Mouse (Mus musculus) MEL (cell line): ENCODE measurements around the gene Tprg.

Source experiments
- CHD2 ChIP-seq: IDR thresholded peaks from 2 replicates; pipeline ENCODE4 v1.6.1; 2011; ENCODE audit warnings: low read length, improper control_type of control experiment
- HCFC1 ChIP-seq: IDR thresholded peaks from 2 replicates; pipeline ENCODE4 v1.6.1; 2012; ENCODE audit warnings: low read depth, mild to moderate bottlenecking, inconsistent platforms, low read length, improper control_type of control experiment, moderate library complexity
- KAT2A ChIP-seq: conservative IDR thresholded peaks from 2 replicates; pipeline ENCODE4 v1.6.1; 2012; ENCODE audit warnings: low read depth, low read length, improper control_type of control experiment, inconsistent platforms
- NELFE ChIP-seq: IDR thresholded peaks from 2 replicates; pipeline ENCODE4 v1.6.1; 2011; ENCODE audit warnings: low read depth, low read length, improper control_type of control experiment
- NRF1 ChIP-seq: IDR thresholded peaks from 2 replicates; pipeline ENCODE4 v1.6.1; 2014; ENCODE audit warnings: low read depth, mild to moderate bottlenecking, inconsistent platforms, low read length, improper control_type of control experiment, moderate library complexity; ENCODE audit not compliant: poor library complexity, insufficient read depth, severe bottlenecking
- POLR2A ChIP-seq, 2 experiments: IDR thresholded peaks; 2 replicates each; pipeline ENCODE4 v1.6.1; 2011 to 2012; ENCODE audit warnings: low read length in 2 of 2, mild to moderate bottlenecking in 2 of 2, control low read depth in 1 of 2, improper control_type of control experiment in 1 of 2, low read depth in 1 of 2, moderate library complexity in 1 of 2; ENCODE audit not compliant: control insufficient read depth in 1 of 2, insufficient read depth in 1 of 2, poor library complexity in 1 of 2
- POLR2AphosphoS2 ChIP-seq: IDR thresholded peaks from 2 replicates; pipeline ENCODE4 v1.6.1; 2011; ENCODE audit warnings: low read length, improper control_type of control experiment
- POLR2AphosphoS5 ChIP-seq: IDR thresholded peaks from 2 replicates; pipeline ENCODE4 v1.6.1; 2012; ENCODE audit warnings: low read depth, borderline replicate concordance, mild to moderate bottlenecking, inconsistent platforms, low read length, moderate library complexity, mixed read lengths
- RCOR1 ChIP-seq: IDR thresholded peaks from 2 replicates; pipeline ENCODE4 v1.6.1; 2012; ENCODE audit warnings: low read depth, mild to moderate bottlenecking, inconsistent platforms, low read length, improper control_type of control experiment
- SMC3 ChIP-seq: IDR thresholded peaks from 2 replicates; pipeline ENCODE4 v1.6.1; 2011; ENCODE audit warnings: low read depth, low read length, improper control_type of control experiment
- USF2 ChIP-seq, 2 experiments: IDR thresholded peaks; 2 replicates each; pipeline ENCODE4 v1.6.1; 2011 to 2012; ENCODE audit warnings: improper control_type of control experiment in 2 of 2, low read length in 2 of 2, borderline replicate concordance in 1 of 2, inconsistent platforms in 1 of 2, low read depth in 1 of 2, mild to moderate bottlenecking in 1 of 2; ENCODE audit not compliant: insufficient read depth in 1 of 2
- ZKSCAN1 ChIP-seq: IDR thresholded peaks from 2 replicates; pipeline ENCODE4 v1.6.1; 2012; ENCODE audit warnings: low read depth, mild to moderate bottlenecking, inconsistent platforms, low read length, improper control_type of control experiment, moderate library complexity
- ZNF384 ChIP-seq: IDR thresholded peaks from 2 replicates; pipeline ENCODE4 v1.6.1; 2012; ENCODE audit warnings: low read depth, mild to moderate bottlenecking, inconsistent platforms, low read length, improper control_type of control experiment

- no peak for TF ChIP-seq NELFE
- TF ChIP-seq RCOR1 = no peak
- TF ChIP-seq ZNF384 = no peak
- TF ChIP-seq ZKSCAN1 = no peak
- TF ChIP-seq POLR2A (IDR thresholded peaks at IDR 0.05; ENCODE audit: control insufficient read depth in 1 of 2, insufficient read depth in 1 of 2, low read depth in 1 of 2, low read length in 2 of 2, poor library complexity in 1 of 2) = no peak
- TF ChIP-seq HCFC1 = no peak
- no peak for TF ChIP-seq SMC3
- TF ChIP-seq CHD2 = no peak
- TF ChIP-seq USF2 (IDR thresholded peaks at IDR 0.05; ENCODE audit: borderline replicate concordance in 1 of 2, insufficient read depth in 1 of 2, low read depth in 1 of 2, low read length in 2 of 2) = no peak
- TF ChIP-seq NRF1 = no peak
- no peak for TF ChIP-seq POLR2AphosphoS2
- TF ChIP-seq POLR2AphosphoS5 = no peak
- no peak for TF ChIP-seq KAT2A
Observed at GRCm38 (mm10) chr16:25265177-25265576, 21.4 kb upstream of the Tprg start.
